Mouse (Mus musculus): ENCODE measurements at regions not wholly inside any gene's neighbourhood (a gene's known extent, or its start where the extent isn't known, plus 50 kb on each side); places are given as distances from the start of the nearest gene placed in this dataset.
"Not testable (repeated sequence)": the region's sequence is repeated elsewhere in the genome, so short reads cannot be mapped to it uniquely, and the experiment has no call there.

DNA sequence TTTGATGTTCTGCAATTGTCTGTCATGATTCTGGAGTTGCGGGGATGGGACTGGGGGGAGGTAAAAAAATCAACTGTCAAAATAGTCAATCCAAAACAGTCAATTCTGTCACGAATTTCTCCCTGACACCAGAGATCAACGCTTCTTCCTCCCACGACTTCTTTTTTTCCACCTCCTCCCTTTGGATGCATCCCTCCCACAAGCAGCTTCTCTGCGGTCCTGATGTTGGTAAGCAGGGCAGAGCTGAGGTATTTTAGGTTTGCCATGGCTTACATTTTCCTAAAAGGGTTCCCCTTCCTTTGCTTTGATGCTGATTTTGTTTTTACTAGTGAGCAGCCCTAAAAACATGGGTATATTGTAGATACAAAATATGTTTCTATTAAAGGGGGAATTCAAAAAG, 209.7 kb downstream of the Cd47 start:
- DNase-seq = no peak

GRCm38 (mm10) chr16:50010532-50010971, 210.2 kb downstream of the Cd47 start:
- DNase-seq = no peak

DNA sequence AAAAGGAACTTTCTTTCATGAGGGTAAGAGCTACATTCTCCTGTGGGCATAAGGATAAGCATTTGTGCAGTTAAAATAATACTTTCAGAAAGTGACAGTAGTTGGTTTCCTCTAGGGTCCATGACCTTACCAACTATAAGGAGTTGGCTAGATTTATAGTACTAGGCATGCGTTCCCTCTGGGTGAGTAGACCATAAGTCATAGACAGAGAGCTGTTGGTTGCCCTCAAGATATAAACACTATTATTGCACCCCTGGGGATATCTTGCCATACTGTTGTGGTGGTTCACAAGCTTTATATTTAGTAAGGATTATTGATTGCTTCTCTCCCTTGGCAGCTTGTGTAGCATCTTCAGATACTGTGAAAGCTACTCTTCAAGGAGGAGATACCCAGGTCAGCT, 223.6 kb downstream of the Cd47 start:
- DNase-seq = no peak

GRCm38 (mm10) chr16:50026100-50026884, 226.0 kb downstream of the Cd47 start:
- DNase-seq = no peak

DNA sequence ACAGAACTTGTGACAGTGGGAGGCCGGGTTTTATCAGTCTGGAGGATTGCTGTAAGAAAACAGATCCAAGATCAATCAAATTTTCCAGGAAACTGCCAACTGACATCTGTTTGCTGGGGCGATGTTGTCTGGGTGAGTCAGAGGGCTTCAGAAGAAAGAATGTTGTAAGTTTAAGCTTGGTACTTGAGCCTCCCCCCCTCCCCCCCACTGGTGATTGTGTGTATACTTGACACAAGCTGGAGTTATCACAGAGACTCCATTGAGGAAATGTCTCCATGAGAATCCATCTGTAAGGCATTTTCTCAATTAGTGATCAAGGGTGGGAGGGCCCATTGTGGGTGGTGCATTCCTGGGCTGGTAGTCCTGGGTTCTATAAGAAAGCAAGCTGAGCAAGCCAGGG, 226.9 kb downstream of the Cd47 start:
- no peak for DNase-seq

DNA sequence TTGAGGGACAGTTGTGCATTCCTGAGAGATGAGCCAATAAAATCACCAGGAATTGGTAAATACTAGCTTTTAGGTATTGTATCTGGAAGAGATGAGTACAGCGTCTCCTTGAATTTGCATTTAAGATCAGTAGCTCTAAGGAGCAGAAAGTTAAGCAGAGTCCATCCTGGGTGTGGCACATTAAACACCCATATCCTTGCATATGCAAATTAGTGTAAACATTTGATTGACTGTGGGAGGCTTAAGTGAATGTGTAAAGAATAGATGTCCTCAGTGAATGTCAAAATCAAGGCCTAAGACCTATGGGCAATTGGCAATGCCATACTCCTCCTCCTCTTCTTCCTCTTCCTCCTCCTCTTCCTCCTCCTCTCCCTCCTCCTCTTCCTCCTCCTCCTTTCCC, 229.4 kb downstream of the Cd47 start:
- no peak for DNase-seq

GRCm38 (mm10) chr16:50030355-50030754, 230.0 kb downstream of the Cd47 start:
- not testable (repeated sequence) for DNase-seq

DNA sequence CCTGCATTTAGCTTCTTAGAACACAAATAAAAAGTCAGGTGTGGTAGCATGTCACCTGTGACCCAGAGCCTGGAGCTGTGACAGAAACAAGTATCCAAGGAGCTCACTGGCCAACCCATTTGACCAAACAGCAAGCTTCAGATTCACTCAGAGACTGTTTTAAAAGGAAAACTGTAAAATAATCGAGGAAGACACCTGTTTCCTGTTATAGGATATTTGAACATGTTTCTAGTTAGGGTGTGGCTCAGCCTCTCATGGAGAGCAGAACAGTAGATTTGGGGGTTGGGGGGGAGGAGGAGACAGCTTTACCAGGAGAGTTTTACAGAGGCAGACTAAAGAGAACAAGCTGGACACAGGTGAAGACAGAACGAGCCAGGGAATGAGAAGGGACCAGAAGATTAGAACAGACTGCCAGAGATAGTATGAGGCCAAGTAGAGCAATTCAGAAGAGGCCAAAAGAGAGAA, 230.6 kb downstream of the Cd47 start:
- DNase-seq = no peak

GRCm38 (mm10) chr16:50032798-50033197, 232.5 kb downstream of the Cd47 start:
- no peak for DNase-seq

- no peak for DNase-seq
Measured at GRCm38 (mm10) chr16:50036296-50036734, 236.0 kb downstream of the Cd47 start.

DNA sequence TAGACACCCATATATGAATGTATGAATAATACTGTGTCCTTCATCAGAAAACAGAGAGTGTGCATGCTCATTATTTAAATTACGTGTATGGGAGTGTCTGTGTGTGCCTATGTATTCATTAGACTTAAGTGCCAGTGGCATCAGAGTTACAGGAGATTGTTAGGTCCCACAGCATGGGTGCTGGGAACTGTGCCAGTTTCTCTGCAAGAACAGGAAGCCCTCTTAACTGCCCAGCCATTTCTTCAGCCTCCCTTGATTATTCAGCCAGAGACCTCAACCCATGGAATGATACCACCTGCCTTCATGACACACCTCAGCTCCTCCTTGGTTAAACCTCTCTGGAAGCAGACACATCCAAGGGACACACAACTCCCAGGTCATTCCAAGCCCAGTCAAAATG, 243.8 kb downstream of the Cd47 start:
- DNase-seq = no peak

DNA sequence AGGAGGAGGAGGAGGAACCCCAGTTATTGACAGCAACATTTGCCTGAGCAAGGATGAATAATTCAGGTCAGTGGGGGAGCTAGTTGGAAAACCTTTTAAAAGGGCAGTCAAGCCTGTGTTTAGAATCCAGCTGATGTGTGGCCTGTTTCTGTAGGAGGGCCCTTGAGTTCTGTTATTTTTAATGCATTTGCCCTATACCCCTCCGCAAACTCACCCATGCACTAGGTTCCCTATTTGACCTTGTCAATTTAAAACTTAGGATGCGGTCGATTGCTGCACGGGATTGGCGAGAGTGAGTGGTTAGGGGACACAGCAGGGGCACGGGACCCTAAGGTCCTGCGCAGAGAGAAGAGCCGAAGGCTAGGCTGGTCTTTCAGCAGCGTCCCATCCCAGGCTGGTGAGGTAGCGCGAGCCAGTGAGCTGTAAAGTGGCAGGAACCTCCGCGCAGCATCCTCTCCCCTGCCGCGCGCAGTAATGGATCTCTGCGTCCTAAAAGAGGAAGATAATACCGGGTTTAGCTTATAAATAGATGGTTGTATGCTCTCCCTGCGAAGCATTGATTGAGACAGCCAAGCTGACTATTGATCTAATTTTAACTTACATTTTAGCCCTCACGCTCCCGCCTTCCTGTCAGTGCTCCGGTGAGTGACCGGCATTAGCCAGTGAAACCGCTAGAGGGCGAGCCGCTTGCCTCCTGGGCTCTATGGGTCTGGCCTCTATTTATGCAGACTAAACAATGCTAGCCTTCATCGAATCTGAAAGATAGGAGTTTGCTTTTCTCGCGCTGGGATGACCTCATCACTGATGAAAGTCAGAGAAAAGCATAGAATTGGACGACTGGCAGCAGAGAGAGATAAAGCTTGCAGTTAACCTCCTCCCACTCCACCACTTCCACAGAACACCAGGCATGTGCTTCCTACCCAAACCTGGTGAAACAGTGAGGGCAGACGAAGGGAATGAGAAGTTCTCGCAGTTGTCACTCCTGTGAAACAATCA, 245.5 kb downstream of the Cd47 start:
- DNase-seq = peak; percentile 71

GRCm38 (mm10) chr16:50063540-50063939, 263.2 kb downstream of the Cd47 start:
- DNase-seq = no peak

DNA sequence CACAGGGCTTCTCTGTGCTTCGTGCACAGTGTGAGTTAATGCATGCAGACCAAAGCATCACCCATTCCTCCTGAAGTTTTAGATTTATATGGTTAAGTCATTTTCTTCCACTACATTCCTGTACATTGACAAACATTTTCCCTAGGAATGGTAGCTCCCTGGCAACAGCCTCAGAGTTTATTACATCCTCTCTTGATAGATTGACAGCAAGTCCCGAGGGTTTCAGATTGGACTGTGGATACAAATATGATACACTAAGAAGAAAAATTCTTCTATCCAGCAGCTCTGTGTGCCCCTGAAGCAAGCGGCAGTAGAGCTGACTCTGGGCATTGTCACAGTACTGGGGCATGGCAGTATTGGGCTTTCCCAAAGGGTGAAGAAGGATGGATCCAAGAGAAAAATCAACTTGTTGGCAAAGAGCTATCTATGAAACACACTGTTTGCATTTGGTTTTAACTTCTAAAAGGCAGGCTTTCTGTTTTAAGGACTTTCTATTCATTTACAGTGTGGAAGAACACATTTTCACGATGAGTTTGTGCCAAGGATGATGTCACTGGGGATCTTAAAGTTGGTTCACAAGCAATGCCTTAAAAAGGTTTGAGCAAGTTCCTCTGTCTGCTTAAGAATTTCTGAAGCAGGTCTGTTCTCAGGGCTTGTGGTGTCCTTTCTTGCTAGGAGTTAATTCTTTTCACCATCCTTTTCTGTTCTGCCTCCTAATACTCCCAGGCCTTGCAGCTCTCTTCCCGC, 265.2 kb downstream of the Cd47 start:
- no peak for DNase-seq

- DNase-seq = peak; percentile 78
Measured at GRCm38 (mm10) chr16:50069033-50069432, 268.7 kb downstream of the Cd47 start.

GRCm38 (mm10) chr16:50070728-50071127, 270.4 kb downstream of the Cd47 start:
- DNase-seq = peak; percentile 9

- DNase-seq = no peak
Measured at GRCm38 (mm10) chr16:50072853-50073360, 272.6 kb downstream of the Cd47 start.

DNA sequence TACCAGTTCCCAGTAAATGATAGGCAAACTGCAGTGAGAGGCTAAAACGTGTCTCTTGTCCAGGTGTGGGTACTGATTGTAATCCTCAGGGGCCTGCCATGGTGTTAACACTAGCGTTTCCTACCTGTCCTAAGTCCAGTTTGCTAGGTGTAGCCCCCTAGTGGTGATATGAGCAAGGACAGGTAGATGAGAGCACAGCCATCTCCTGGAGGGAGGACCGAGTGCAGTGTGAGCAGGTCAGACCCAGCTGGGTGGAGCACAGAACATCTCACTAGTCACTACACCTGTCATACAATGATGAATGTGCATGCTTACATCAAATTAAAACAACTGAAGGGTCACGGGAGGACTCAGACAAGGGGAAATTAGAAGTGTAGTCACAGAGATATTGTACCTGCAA, 273.6 kb downstream of the Cd47 start:
- DNase-seq = no peak

- no peak for DNase-seq
Measured at GRCm38 (mm10) chr16:50075641-50076040, 275.3 kb downstream of the Cd47 start.

GRCm38 (mm10) chr16:50081511-50081910, 281.2 kb downstream of the Cd47 start:
- no peak for DNase-seq

DNA sequence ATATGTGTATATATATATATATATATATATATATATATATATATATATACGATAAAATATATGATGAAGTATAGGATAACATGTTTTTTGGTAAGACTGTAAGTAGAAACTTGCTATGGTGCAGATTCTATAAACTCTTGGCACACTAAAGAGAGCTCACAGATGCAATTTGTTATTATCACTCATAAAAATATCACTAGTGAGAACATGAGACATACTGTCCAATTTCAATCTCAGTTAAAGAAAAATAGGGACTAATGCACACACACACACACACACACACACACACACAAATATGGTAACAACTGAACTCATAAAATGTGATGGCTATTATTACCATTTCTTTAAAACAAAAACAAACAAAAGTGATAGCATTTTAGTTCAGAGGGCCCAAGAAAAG, 292.0 kb downstream of the Cd47 start:
- no peak for DNase-seq

DNA sequence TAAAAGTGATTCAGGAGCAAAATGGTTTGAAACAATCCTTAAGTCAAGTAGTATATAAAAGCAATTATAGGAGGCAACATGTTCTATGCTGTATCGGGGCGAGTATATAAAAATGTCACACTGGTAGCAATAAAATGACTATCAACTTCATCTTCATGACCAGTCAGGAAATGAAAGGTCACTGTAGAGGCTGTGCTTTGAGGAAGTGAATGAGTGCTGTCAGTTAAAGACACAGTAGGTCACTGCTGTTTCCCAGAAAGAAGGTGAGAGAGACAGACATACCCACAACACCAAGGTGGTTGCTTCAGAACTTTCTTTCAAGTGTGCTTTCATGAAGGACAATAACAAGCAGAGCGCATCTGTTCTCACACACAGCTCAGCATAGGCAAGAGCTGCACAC, 292.4 kb downstream of the Cd47 start:
- DNase-seq = no peak
